In genomic region chr7:68374109-68374857, GRCm38 (mm10) we compare ENCODE assay signal across 8 mouse cellular contexts.
A peak's percentile ranks its signal among the peaks of the same experiment; 100 is the strongest.
DNase-seq lines count a peak whose midpoint lies in the region; ATAC-seq lines count a peak whose summit lies in the region.

No protein-coding gene starts in this region.

- no peaks in the 10 kb centered on the region for H3K27me3 ChIP-seq in forebrain, embryonic 11.5 days (ENCODE audit: control insufficient read depth, insufficient read depth, low read length)

- H3K4me1 ChIP-seq in forebrain, embryonic 11.5 days (replicated peaks; ENCODE audit: control insufficient read depth, insufficient read depth, low read length): no peaks in the 10 kb centered on the region

- peak; percentile 31 to 76 for DNase-seq in heart, adult 18-20 months
- DNase-seq in heart, postnatal 25 days (ENCODE audit: low spot score): no peak
- DNase-seq in c-Kit-positive CD71-positive TER-119-positive erythroid progenitor cells, embryonic 14.5 days (ENCODE audit: low spot score): peak; percentile 47
- peak; percentile 89 for DNase-seq in forebrain, embryonic 11.5 days (ENCODE audit: low spot score)
- peak; percentile 63 for DNase-seq in layer of hippocampus, adult 9-10 months (ENCODE audit: low spot score)
- DNase-seq in lung, postnatal 10 days: peak; percentile 68
- DNase-seq in retina, postnatal 7 days (ENCODE audit: low read depth, low spot score): peak; percentile 71

- 19% methylated on average over 16 of the region's 16 CpGs for WGBS in forebrain, embryonic 11.5 days

- peak overlapping the region; percentile 30; the same call in 1 of the 2 replicates for H3K9ac ChIP-seq in forebrain, embryonic 11.5 days (ENCODE audit: low read length)

- H3K36me3 ChIP-seq in forebrain, embryonic 11.5 days (ENCODE audit: control insufficient read depth, insufficient read depth, low read length): no peaks in the 10 kb centered on the region

- ATAC-seq in forebrain, embryonic 11.5 days (replicated peaks; ENCODE audit: low FRiP score): peak; percentile 60
- ATAC-seq in hematopoietic stem cell, adult 5-6 weeks (replicated peaks in 1 of 2; ENCODE audit: insufficient read depth in 1 of 2, low FRiP score in 2 of 2, low TSS enrichment in 1 of 2, low read depth in 1 of 2, poor library complexity in 2 of 2, severe bottlenecking in 2 of 2): peak; percentile 36 to 43; a peak in 2 of 4 replicates

- no peaks in the 10 kb centered on the region for H3K9me3 ChIP-seq in forebrain, embryonic 11.5 days (ENCODE audit: control insufficient read depth, low read length)

- peak overlapping the region; percentile 44 for H3K4me2 ChIP-seq in forebrain, embryonic 11.5 days (ENCODE audit: low read depth, low read length, severe bottlenecking)

- intact Hi-C loops in heart, postnatal 25 days (cut with DNase I): loop anchor here (1.0 to 2.0 kb wide), 2 partner anchors 106 to 457 kb away; no protein-coding TSS in a partner anchor

- no peak overlapping the region for H3K27ac ChIP-seq in forebrain, embryonic 11.5 days (ENCODE audit: low read depth, low read length)

- 0 out of 2 replicates have a peak overlapping the region, but pooled peaks have one; percentile 14 for H3K4me3 ChIP-seq in forebrain, embryonic 11.5 days (ENCODE audit: low read depth, low read length)
